Mouse (Mus musculus) brain, embryonic 14.5 days (tissue): Measurements from ENCODE around the gene Rbsn.

Experiments used
- CTCF ChIP-seq: fragments of 200-500 bp; IDR thresholded peaks from 2 replicates; pipeline ENCODE4 v1.5.1; 2012; ENCODE audit warnings: inconsistent platforms, mild to moderate bottlenecking, moderate library complexity, borderline replicate concordance; ENCODE audit not compliant: insufficient read depth, insufficient read length; ENCODE audit errors: extremely low read depth
- POLR2A ChIP-seq: fragments of 200-500 bp; IDR thresholded peaks from 2 replicates; pipeline ENCODE4 v1.6.1; 2012; ENCODE audit warnings: mild to moderate bottlenecking, inconsistent platforms, borderline replicate concordance; ENCODE audit not compliant: poor library complexity, insufficient read depth, insufficient read length, severe bottlenecking; ENCODE audit errors: extremely low read depth

GRCm38 (mm10) chr6:92158801-92159200 lies 55.9 kb downstream of the Rbsn start:
- no peak for TF ChIP-seq CTCF
- TF ChIP-seq POLR2A: no peak
